Mouse (Mus musculus): ENCODE results near the gene Ramp1.

DNA sequence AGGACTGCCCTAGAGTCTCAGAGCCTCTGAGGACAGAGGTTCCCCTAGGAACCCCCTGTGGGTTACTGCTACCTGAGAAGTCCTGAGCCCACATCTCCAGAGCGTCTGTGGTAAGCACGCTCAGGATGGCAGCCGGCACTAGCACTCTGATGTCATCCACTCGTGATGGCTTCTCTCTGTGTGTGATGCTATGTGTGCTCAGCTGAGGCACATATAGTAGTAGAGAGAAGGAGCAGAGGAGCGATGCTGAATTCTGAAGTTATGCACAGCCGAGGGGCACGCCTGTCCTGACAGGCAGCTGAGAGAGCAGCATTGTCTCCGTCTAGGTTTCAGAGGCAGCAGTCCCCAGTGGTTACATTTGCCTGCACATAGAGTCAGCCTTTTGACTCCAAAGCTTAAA, 12.6 kb downstream of the Ramp1 start:
- TF ChIP-seq CTCF (conservative IDR thresholded peaks at IDR 0.05; ENCODE audit: insufficient read depth, insufficient read length, low read depth, low read length) (no peak), POLR2A (IDR thresholded peaks at IDR 0.05; ENCODE audit: low read depth, low read length) (no peak)
